Mouse (Mus musculus): ENCODE measurements at regions not wholly inside any gene's neighbourhood (a gene's known extent, or its start where the extent isn't known, plus 50 kb on each side); places are given as distances from the start of the nearest gene placed in this dataset.

GRCm38 (mm10) chr7:117916915-117917314 lies 199.1 kb downstream of the Rps15a start:
- no peaks in the 10 kb centered on the region for H3K4me1 ChIP-seq (ENCODE audit: control insufficient read depth, insufficient read depth, low read length)
- H3K4me3 ChIP-seq (replicated peaks; ENCODE audit: control insufficient read depth, low read depth, low read length), result no peak overlapping the region
- 87% methylated on average over 6 of the region's 6 CpGs for WGBS
- TF ChIP-seq POLR2A (IDR thresholded peaks at IDR 0.05; ENCODE audit: borderline replicate concordance, control insufficient read depth, low read depth, low read length) (no peak), CTCF (IDR thresholded peaks at IDR 0.05; ENCODE audit: control insufficient read depth, insufficient read depth, low read length) (no peak)
- H3K27ac ChIP-seq (ENCODE audit: control insufficient read depth, insufficient read depth, low read depth, low read length, poor library complexity), result no peak overlapping the region

GRCm38 (mm10) chr7:117912453-117912852 lies 203.5 kb downstream of the Rps15a start:
- Histone ChIP-seq H3K27ac (ENCODE audit: control insufficient read depth, insufficient read depth, low read depth, low read length, poor library complexity) (no peak overlapping the region), H3K4me3 (replicated peaks; ENCODE audit: control insufficient read depth, low read depth, low read length) (no peak overlapping the region), H3K4me1 (ENCODE audit: control insufficient read depth, insufficient read depth, low read length) (no peaks in the 10 kb centered on the region)
- WGBS, result 80% methylated on average over 3 of the region's 3 CpGs
- TF ChIP-seq POLR2A (IDR thresholded peaks at IDR 0.05; ENCODE audit: borderline replicate concordance, control insufficient read depth, low read depth, low read length), result no peak
- TF ChIP-seq CTCF (IDR thresholded peaks at IDR 0.05; ENCODE audit: control insufficient read depth, insufficient read depth, low read length), result no peak

- 85% methylated on average over 3 of the region's 3 CpGs for WGBS
- Histone ChIP-seq H3K27ac (ENCODE audit: control insufficient read depth, insufficient read depth, low read depth, low read length, poor library complexity) (no peak overlapping the region), H3K4me1 (ENCODE audit: control insufficient read depth, insufficient read depth, low read length) (no peaks in the 10 kb centered on the region), H3K4me3 (replicated peaks; ENCODE audit: control insufficient read depth, low read depth, low read length) (no peak overlapping the region)
- TF ChIP-seq POLR2A (IDR thresholded peaks at IDR 0.05; ENCODE audit: borderline replicate concordance, control insufficient read depth, low read depth, low read length), result no peak
- no peak for TF ChIP-seq CTCF (IDR thresholded peaks at IDR 0.05; ENCODE audit: control insufficient read depth, insufficient read depth, low read length)
These were observed 204.9 kb downstream of the Rps15a start for GRCm38 (mm10) chr7:117911062-117911461.

GRCm38 (mm10) chr7:117896528-117896927 lies 219.5 kb downstream of the Rps15a start:
- Histone ChIP-seq H3K4me3 (replicated peaks; ENCODE audit: control insufficient read depth, low read depth, low read length) (no peak overlapping the region), H3K27ac (ENCODE audit: control insufficient read depth, insufficient read depth, low read depth, low read length, poor library complexity) (no peak overlapping the region), H3K4me1 (ENCODE audit: control insufficient read depth, insufficient read depth, low read length) (no peaks in the 10 kb centered on the region)
- WGBS, result 55% methylated on average over 2 of the region's 2 CpGs
- TF ChIP-seq POLR2A (IDR thresholded peaks at IDR 0.05; ENCODE audit: borderline replicate concordance, control insufficient read depth, low read depth, low read length), result no peak
- no peak for TF ChIP-seq CTCF (IDR thresholded peaks at IDR 0.05; ENCODE audit: control insufficient read depth, insufficient read depth, low read length)

GRCm38 (mm10) chr7:117887288-117887687 lies 228.7 kb downstream of the Rps15a start:
- WGBS, result 72% methylated on average over 6 of the region's 6 CpGs
- no peaks in the 10 kb centered on the region for H3K4me1 ChIP-seq (ENCODE audit: control insufficient read depth, insufficient read depth, low read length)
- H3K4me3 ChIP-seq (replicated peaks; ENCODE audit: control insufficient read depth, low read depth, low read length), result no peak overlapping the region
- H3K27ac ChIP-seq (ENCODE audit: control insufficient read depth, insufficient read depth, low read depth, low read length, poor library complexity), result no peak overlapping the region
- TF ChIP-seq POLR2A (IDR thresholded peaks at IDR 0.05; ENCODE audit: borderline replicate concordance, control insufficient read depth, low read depth, low read length) (no peak), CTCF (IDR thresholded peaks at IDR 0.05; ENCODE audit: control insufficient read depth, insufficient read depth, low read length) (no peak)

GRCm38 (mm10) chr7:117882803-117883202 lies 233.2 kb downstream of the Rps15a start:
- WGBS, result 8% methylated on average over 13 of the region's 13 CpGs
- H3K4me1 ChIP-seq (ENCODE audit: control insufficient read depth, insufficient read depth, low read length), result no peaks in the 10 kb centered on the region

GRCm38 (mm10) chr7:117878903-117879302 lies 237.1 kb downstream of the Rps15a start:
- Histone ChIP-seq H3K4me3 (replicated peaks; ENCODE audit: control insufficient read depth, low read depth, low read length) (no peak overlapping the region), H3K27ac (ENCODE audit: control insufficient read depth, insufficient read depth, low read depth, low read length, poor library complexity) (no peak overlapping the region), H3K4me1 (ENCODE audit: control insufficient read depth, insufficient read depth, low read length) (no peaks in the 10 kb centered on the region)
- no peak for TF ChIP-seq CTCF (IDR thresholded peaks at IDR 0.05; ENCODE audit: control insufficient read depth, insufficient read depth, low read length)
- TF ChIP-seq POLR2A (IDR thresholded peaks at IDR 0.05; ENCODE audit: borderline replicate concordance, control insufficient read depth, low read depth, low read length), result no peak
- 73% methylated on average over 7 of the region's 7 CpGs for WGBS

More at GRCm38 (mm10) chr7:117882803-117883202, 233.2 kb downstream of the Rps15a start:
- Histone ChIP-seq H3K4me3 (replicated peaks; ENCODE audit: control insufficient read depth, low read depth, low read length) (no peak overlapping the region), H3K27ac (ENCODE audit: control insufficient read depth, insufficient read depth, low read depth, low read length, poor library complexity) (no peak overlapping the region)
- TF ChIP-seq CTCF (IDR thresholded peaks at IDR 0.05; ENCODE audit: control insufficient read depth, insufficient read depth, low read length) (peak; percentile 72), POLR2A (IDR thresholded peaks at IDR 0.05; ENCODE audit: borderline replicate concordance, control insufficient read depth, low read depth, low read length) (no peak)

- no peak overlapping the region for H3K4me3 ChIP-seq (replicated peaks; ENCODE audit: control insufficient read depth, low read depth, low read length)
- H3K27ac ChIP-seq (ENCODE audit: control insufficient read depth, insufficient read depth, low read depth, low read length, poor library complexity), result no peak overlapping the region
- 78% methylated on average over 2 of the region's 2 CpGs for WGBS
- no peaks in the 10 kb centered on the region for H3K4me1 ChIP-seq (ENCODE audit: control insufficient read depth, insufficient read depth, low read length)
- no peak for TF ChIP-seq CTCF (IDR thresholded peaks at IDR 0.05; ENCODE audit: control insufficient read depth, insufficient read depth, low read length)
- no peak for TF ChIP-seq POLR2A (IDR thresholded peaks at IDR 0.05; ENCODE audit: borderline replicate concordance, control insufficient read depth, low read depth, low read length)
These were observed 240.7 kb downstream of the Rps15a start for GRCm38 (mm10) chr7:117875241-117875640.

- Histone ChIP-seq H3K4me3 (replicated peaks; ENCODE audit: control insufficient read depth, low read depth, low read length) (no peak overlapping the region), H3K27ac (ENCODE audit: control insufficient read depth, insufficient read depth, low read depth, low read length, poor library complexity) (no peak overlapping the region), H3K4me1 (ENCODE audit: control insufficient read depth, insufficient read depth, low read length) (no peaks in the 10 kb centered on the region)
- TF ChIP-seq CTCF (IDR thresholded peaks at IDR 0.05; ENCODE audit: control insufficient read depth, insufficient read depth, low read length), result no peak
- TF ChIP-seq POLR2A (IDR thresholded peaks at IDR 0.05; ENCODE audit: borderline replicate concordance, control insufficient read depth, low read depth, low read length), result no peak
- 79% methylated on average over 6 of the region's 6 CpGs for WGBS
These were observed 256.6 kb downstream of the Rps15a start for GRCm38 (mm10) chr7:117859419-117859818.

All from bone marrow, adult 2 months (tissue).